Mouse (Mus musculus) cerebellum, postnatal 36 days (tissue): ENCODE measurements at regions not wholly inside any gene's neighbourhood (a gene's known extent, or its start where the extent isn't known, plus 50 kb on each side); places are given as distances from the start of the nearest gene placed in this dataset.

Experiments used
- DNase-seq, 2 experiments: peaks; one replicate each; pipeline ENCODE4 v3.0.0; 2021 to 2022; ENCODE audit warnings: mixed read lengths in 2 of 2

DNA sequence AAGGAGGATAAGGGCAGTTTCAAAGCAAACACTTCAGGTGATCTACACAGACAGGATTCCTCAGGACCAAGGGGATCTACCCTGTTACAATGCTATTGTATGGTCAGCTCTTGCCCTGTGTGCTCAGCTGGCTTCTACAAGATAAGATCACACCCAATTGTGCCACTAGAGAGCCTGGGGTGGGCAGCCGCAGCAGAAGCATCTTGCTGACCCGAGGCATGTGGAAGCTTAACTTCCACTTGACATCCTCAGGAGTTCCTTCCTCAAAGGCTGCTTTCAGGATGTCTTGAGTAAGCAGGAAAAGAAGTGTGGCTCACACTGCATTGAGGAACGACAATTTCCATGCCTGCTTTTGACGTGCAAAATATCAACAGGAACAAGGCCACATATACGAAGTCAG lies 222.8 kb upstream of the Gpc5 start:
- DNase-seq = no peak

GRCm38 (mm10) chr14:114875101-114875500 lies 216.9 kb upstream of the Gpc5 start:
- DNase-seq = no peak

DNA sequence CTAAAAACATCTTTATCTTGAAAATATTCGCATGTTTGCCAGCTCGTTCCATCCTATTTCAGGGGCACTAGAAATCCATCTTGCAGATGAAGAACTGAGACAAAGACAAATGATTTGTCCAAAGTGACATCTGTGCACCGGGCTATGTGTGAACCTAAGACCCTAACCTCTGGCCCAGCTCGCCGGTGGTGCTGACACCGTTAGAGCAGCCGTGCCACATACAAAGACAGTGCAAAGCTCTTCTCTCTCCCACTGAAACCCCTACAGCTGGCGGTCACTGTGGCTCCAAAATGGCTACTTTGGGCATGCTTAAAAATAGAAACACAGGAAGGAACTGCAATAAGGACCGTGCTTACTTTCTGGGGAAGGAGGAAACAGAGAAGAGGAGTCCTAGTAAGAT lies 215.6 kb upstream of the Gpc5 start:
- DNase-seq = no peak

DNA sequence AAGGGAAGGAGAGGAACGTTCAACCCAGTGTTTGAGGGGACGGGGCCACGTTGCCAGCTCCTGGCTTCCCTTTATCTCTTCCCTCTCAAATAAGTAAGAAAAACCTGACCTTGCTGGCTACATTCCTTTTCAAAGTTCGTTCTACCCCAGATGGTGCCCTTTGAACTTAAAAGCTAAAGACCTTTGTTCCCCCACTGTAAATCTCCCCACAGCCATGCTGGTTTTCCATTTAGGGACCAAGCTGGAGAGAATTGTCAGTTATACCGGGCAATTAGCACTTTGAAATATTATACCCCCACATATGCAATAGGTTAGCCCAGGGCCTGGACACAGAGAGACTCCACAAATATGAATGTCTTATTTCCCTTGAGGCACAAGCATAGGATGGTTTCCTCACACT lies 214.5 kb upstream of the Gpc5 start:
- no peak for DNase-seq

GRCm38 (mm10) chr14:114880291-114880690 lies 211.7 kb upstream of the Gpc5 start:
- no peak for DNase-seq

- no peak for DNase-seq
These were observed 187.9 kb upstream of the Gpc5 start for GRCm38 (mm10) chr14:114904109-114904508.

DNA sequence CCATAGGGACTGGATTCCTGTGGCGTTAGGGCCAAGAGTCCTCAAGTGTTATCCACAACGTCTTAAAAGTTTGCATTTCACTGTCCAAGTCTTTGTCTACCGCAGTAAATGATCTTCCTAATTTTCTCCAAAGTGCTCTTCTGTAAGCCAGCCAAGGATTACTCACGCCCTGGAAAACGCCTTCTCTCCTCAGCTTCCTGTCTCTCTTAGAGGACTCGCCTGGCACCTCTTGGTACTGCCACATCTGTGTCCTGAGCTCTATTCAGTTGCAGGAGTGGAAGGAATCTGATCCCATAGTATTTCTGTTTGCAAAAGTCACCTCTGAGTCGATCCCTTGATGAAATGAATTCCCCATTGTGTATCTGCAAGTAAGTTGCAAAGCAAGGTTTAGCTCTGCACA lies 179.7 kb upstream of the Gpc5 start:
- DNase-seq = no peak

- DNase-seq = no peak
These were observed 178.8 kb upstream of the Gpc5 start for GRCm38 (mm10) chr14:114913238-114913637.

- DNase-seq = no peak
These were observed 146.3 kb upstream of the Gpc5 start for GRCm38 (mm10) chr14:114945744-114946143.

DNA sequence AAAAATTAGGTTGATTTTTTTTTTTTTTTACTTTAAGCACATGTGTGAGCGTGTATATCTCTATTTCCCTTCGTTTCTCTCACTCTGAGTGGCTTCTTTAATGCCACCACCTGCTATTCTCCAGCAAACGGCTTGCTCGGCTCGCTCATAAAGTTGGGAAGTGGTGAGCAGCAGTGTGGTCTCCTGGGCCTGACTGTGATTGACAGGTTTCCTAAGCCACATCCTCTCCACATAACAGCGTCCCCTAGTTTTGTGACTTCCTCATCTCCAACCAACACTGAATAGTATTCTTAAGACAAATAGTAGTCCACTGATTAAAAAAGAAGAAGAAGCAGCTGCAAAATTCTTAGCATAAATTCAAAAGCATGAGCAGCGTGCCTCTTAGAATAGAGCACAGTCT lies 145.7 kb upstream of the Gpc5 start:
- no peak for DNase-seq

DNA sequence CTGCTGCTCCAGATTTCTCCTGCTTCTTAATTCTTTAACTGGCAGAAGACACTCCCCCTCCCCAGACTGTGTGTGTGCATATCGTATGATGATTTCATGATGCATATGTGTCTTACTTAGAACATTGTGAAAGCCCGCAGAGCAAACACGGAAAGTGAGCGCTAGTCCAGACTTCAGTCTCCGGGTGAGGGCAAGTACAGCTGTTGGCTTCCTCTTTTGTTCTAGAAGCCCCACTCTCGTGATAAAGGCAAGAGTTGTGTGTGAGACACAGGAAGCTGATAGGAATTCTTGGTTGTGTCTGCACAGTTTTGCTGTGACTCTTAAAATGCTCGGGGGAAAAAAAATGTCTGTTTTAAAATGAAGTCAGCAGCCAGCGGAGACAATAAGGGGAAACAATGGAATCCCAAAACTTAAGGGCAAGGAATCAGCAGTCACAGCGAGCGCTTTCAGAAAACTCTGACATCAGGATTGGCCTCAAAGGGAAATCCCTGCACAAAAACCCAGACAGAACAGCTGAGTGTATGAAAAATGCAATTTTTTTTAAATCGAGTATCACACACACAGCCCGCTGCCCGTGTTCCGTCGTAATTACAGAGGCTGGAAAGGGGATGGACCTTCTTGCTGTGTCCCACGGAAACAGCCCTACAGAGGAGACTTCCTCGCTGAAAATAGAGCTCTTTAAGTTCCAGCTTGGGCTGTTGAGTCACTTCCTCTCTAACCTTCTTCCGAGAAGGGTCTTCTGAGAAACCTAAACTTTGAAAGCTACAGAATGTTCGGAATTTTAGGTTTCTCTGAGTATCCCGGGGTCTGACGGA lies 143.5 kb upstream of the Gpc5 start:
- no peak for DNase-seq

- no peak for DNase-seq
These were observed 142.9 kb upstream of the Gpc5 start for GRCm38 (mm10) chr14:114949156-114949496.

DNA sequence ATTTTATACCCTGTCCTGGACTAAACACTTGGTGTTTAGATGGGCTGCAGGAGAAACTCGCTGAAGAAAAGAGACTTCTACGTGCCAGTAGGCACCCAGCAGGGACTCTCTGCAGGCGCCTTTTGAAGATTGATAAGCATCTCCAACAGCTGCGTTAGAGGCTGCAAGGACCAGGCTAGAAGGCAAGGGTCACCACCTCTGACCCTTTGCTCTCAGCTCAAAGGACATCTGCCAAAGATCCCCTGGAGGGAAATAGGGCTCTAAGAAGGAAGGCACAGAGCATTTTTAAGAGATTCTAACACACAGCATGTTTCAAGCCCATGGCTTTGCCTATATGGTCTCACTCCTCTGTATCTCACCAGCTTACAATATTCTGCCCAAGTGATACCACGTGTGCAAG lies 139.7 kb upstream of the Gpc5 start:
- DNase-seq = no peak

DNA sequence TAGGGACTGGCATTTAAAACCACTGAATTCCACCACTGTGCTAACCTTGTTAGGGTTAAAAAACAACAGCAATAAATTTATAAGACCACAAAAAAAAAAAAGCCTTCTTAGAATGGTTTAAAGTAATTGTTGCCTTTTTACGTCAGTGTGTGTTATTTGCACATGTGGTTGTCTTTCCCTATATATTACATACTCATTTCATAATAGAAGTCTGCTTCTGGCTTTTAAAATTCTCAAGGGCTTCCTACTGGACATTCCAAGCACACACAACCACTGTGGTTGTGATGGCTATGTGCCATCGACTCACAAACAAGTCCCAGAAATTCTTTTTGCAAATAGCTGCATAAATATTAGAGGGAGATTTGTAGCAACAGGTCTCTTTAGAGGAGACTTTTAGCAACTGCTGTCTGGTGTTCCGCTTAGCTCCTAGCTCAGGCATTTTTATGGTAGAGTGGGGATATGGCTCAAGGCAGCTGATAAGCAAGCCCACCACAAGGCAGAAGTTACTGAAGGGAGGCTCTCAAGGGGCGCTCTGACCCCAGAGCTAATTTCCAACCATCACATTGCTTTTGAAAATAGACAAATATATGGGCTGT lies 138.8 kb upstream of the Gpc5 start:
- no peak for DNase-seq

GRCm38 (mm10) chr14:114954287-114954686 lies 137.7 kb upstream of the Gpc5 start:
- no peak for DNase-seq

DNA sequence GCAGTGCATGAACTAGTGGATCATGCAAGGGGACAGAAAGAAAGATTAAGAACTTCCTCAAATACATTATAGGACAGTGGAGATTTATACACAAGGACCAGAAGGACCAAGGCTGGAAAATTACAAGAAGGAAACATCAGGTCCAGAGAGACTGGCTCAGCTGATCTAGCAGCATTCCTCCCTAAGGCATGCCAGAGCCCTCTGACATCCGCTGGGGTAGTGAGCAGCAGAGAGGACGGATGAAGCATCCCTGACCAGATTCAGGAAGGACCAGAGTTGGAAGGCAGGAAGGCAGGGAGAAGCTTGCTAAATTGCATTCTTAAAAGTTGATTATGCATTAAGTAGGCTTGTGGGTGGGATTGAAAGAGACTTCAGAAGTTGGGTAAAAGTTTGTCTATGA lies 136.4 kb upstream of the Gpc5 start:
- DNase-seq = no peak

DNA sequence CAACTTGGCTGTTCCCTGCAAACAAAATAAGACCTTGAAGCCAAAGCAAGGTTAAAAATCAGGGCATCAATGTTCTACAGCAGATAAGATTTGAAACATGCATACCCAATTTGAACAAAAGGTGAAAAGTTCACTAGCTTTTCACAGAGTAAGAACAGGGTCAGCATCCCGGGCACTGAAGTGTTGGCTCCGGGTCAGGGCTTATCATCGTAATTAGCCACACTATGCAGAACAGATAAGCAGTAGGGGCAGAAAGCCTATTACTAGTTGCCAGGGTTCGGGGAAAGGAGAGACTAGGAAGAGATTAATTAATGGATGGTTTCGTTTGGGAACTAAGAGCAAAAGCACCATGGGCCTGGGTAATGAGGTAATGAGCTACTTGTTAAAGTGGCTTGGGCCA lies 131.7 kb upstream of the Gpc5 start:
- no peak for DNase-seq

GRCm38 (mm10) chr14:114965941-114966340 lies 126.1 kb upstream of the Gpc5 start:
- DNase-seq = no peak

- DNase-seq = no peak
These were observed 123.0 kb upstream of the Gpc5 start for GRCm38 (mm10) chr14:114969020-114969419.

DNA sequence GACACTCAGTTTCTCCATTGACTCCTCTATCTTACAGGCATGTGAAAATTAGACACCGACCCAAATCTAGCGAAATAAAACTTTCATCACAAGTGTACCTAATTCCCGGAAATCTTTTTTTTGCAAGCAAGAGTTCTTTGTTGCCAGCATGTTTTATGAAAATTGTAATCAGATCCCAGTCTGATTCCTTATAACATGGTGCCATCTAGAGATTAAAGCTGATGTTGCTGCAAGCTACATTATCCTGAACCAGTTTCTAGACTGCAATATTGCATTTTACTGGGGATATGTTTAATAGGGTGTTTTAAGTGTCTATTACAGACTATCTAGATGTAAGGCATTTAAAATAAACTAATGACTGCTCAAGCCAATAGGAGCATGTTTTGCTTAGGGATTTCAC lies 110.9 kb upstream of the Gpc5 start:
- DNase-seq = no peak

GRCm38 (mm10) chr14:115003223-115003622 lies 88.8 kb upstream of the Gpc5 start:
- no peak for DNase-seq

GRCm38 (mm10) chr14:115004733-115005405 lies 87.1 kb upstream of the Gpc5 start:
- DNase-seq = no peak

GRCm38 (mm10) chr14:115010877-115011276 lies 81.1 kb upstream of the Gpc5 start:
- no peak for DNase-seq

DNA sequence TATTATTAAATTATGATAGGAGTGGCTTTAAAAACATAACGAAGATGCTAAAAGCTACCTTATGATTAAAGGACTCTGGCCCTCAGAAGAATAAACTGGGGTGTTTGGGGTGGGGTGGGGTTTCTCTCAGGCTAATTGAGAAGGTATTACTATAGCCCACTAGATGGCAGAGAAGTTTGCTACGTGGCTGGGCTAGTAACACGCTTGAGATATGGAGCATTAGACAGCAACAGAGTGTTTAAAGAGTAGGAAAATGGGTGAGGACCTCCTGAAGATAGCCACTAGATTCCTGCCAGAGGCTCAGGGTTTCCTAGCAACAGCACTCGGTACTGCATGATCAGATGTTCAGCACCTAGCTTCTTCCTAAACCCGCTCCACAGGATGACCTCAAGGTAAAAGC lies 76.7 kb upstream of the Gpc5 start:
- DNase-seq = no peak
